Mouse (Mus musculus) lung, postnatal 0 days (tissue): ENCODE results near the gene Pakap. TPM values are rescaled to one million over a fixed set of nuclear protein-coding genes. Genes with fewer than 3 reads are reported as not detected.
A peak's percentile ranks its signal among the peaks of the same experiment; 100 is the strongest.

Experiments
- ATAC-seq: fragments of 200-750 bp; cut with Nextera tagmentation; 2 replicates; pipeline ENCODE4 v1.8.0; 2017; ENCODE audit warnings: moderate library complexity
- DNase-seq: peaks from one replicate; pipeline ENCODE4 v3.0.0-alpha.2; 2016; ENCODE audit warnings: low spot score
- H3K27ac ChIP-seq: fragments of 300-500 bp; sonication (generic); 2 replicates; pipeline ENCODE4 v1.5.1; 2014; ENCODE audit warnings: antibody characterized with exemption, mild to moderate bottlenecking, low read length, mixed read lengths
- H3K27me3 ChIP-seq: fragments of 300-500 bp; sonication (generic); replicated peaks from 2 replicates; pipeline ENCODE4 v1.6.1; 2014; ENCODE audit warnings: low read length, mixed read lengths; ENCODE audit not compliant: insufficient read depth
- H3K36me3 ChIP-seq: fragments of 300-500 bp; sonication (generic); 2 replicates; pipeline ENCODE4 v1.6.1; 2014; ENCODE audit warnings: low read length, mixed read lengths; ENCODE audit not compliant: insufficient read depth
- H3K4me1 ChIP-seq: fragments of 300-500 bp; sonication (generic); 2 replicates; pipeline ENCODE4 v1.6.1; 2014; ENCODE audit warnings: antibody characterized with exemption, low read depth, low read length, mixed read lengths; ENCODE audit not compliant: insufficient read depth
- H3K4me2 ChIP-seq: fragments of 300-500 bp; sonication (generic); replicated peaks from 2 replicates; pipeline ENCODE4 v1.6.1; 2014; ENCODE audit warnings: low read depth, mild to moderate bottlenecking, low read length, moderate library complexity, mixed read lengths
- H3K4me3 ChIP-seq: fragments of 300-500 bp; sonication (generic); 2 replicates; pipeline ENCODE4 v1.5.1; 2014; ENCODE audit warnings: low read depth, low read length
- H3K9ac ChIP-seq: fragments of 300-500 bp; sonication (generic); replicated peaks from 2 replicates; pipeline ENCODE4 v1.6.1; 2014; ENCODE audit warnings: low read depth, mild to moderate bottlenecking
- H3K9me3 ChIP-seq: fragments of 300-500 bp; sonication (generic); 2 replicates; pipeline ENCODE4 v1.6.1; 2016; ENCODE audit warnings: low read length, mixed read lengths
- CTCF ChIP-seq: IDR thresholded peaks from 2 replicates; pipeline ENCODE4 v1.5.1; 2016; ENCODE audit warnings: antibody characterized with exemption, mild to moderate bottlenecking
- EP300 ChIP-seq: IDR thresholded peaks from 2 replicates; pipeline ENCODE4 v1.6.1; 2016; ENCODE audit warnings: antibody characterized with exemption, mild to moderate bottlenecking, control low read depth
- WGBS: fragments of 180-500 bp; shearing (Covaris S2); extraction: QIAGEN DNeasy Blood & Tissue Kit; methylation state at CpG from one replicate; pipeline ENCODE4 v1.1.7; 2014; 5-methylcytosine and 5-hydroxymethylcytosine counted together
- polyA plus RNA-seq: library from polyadenylated mRNA; unstranded; fragments of >200 nt; fragmentation: Nextera tagmentation; extraction: Ambion mirVana; gene quantifications from 2 replicates; pipeline ENCODE4 v1.2.1, GENCODE M21; 2015

The Pakap gene
- polyA plus RNA-seq, 1 experiment from 2014 or later = 60.5 TPM

DNA sequence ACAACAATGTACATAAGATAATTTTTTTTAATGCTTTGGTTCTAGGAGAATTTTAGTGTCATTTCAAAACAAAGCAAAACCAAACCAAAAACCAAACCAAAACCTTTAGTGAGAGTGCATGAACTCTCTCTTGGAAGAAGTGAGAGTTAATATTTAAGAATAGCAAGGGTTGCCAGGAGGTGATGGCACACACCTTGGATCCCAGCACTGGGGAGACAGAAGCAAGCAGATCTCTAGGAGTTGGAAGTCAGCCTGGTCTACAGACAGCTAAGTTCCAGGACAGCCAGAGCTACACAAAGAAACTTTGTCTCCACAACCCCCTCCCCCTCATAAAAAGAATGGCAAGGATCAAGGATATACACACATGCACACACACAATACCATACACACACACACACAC lies 345.0 kb downstream of the Pakap start:
- H3K36me3 ChIP-seq = no peaks in the 10 kb centered on the region
- H3K9ac ChIP-seq = no peak overlapping the region
- no peaks in the 10 kb centered on the region for H3K27me3 ChIP-seq
- H3K4me3 ChIP-seq = no peak overlapping the region
- H3K4me1 ChIP-seq = no peaks in the 10 kb centered on the region
- H3K9me3 ChIP-seq = no peaks in the 10 kb centered on the region
- DNase-seq (no peak), ATAC-seq (no peak)
- no peak overlapping the region for H3K27ac ChIP-seq
- H3K4me2 ChIP-seq = no peak overlapping the region
- TF ChIP-seq CTCF (no peak), EP300 (no peak)

DNA sequence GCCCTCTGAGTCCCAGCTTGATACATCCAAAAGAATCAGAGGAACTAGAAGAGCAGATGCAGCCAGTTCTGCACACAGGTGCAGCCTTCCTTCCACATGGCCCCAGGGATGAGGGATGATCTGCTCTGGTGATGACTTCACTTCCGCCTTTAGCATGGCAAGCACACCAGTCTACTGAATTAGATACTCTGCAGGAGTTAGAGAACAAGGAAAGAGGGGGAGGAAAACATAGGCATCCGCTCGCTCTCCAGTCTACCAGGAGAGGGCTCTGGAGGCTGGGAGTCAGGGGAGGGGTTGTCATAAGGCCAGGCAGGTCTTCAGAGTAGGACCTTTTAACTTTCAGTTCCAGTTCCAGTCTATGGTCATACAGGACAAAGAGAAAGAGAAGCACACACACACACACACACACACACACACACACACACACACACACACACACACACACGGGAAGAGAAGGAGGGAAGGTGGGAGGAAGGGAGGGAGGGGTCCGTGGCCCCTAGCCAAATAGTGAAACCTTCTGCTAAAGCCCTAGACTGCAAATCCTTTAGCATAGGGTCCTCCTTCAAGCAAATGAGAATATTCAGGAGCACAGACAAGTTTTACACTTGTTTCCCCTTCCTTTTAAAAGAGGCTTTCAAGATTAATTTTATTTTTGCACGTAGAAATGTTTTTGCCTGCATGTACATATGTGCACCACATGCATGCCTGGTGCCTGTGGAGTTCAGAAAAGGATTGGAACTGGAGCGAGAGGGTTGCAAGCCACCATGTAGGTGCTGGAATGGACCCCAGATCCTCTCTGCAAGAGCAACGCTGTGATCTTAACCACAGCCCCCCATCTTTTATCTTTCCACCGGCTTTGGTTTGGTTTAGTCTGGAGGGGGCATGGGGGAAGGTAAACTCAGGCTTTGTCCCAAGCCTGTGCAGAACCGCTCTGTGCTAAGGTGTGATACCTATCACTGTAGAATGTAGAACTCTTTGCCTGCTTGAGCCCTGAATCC lies 346.5 kb downstream of the Pakap start:
- Histone ChIP-seq H3K36me3 (no peaks in the 10 kb centered on the region), H3K27me3 (no peaks in the 10 kb centered on the region), H3K4me2 (peak overlapping the region; percentile 56; the same call in 1 of the 2 replicates), H3K9me3 (no peaks in the 10 kb centered on the region), H3K9ac (no peak overlapping the region), H3K4me3 (no peak overlapping the region), H3K4me1 (no peaks in the 10 kb centered on the region), H3K27ac (no peak overlapping the region)
- peak; percentile 20; the same call in 1 of the 2 replicates for ATAC-seq
- DNase-seq = no peak
- 56% methylated on average over 10 of the region's 10 CpGs for WGBS
- TF ChIP-seq CTCF = peak; percentile 45
- no peak for TF ChIP-seq EP300

DNA sequence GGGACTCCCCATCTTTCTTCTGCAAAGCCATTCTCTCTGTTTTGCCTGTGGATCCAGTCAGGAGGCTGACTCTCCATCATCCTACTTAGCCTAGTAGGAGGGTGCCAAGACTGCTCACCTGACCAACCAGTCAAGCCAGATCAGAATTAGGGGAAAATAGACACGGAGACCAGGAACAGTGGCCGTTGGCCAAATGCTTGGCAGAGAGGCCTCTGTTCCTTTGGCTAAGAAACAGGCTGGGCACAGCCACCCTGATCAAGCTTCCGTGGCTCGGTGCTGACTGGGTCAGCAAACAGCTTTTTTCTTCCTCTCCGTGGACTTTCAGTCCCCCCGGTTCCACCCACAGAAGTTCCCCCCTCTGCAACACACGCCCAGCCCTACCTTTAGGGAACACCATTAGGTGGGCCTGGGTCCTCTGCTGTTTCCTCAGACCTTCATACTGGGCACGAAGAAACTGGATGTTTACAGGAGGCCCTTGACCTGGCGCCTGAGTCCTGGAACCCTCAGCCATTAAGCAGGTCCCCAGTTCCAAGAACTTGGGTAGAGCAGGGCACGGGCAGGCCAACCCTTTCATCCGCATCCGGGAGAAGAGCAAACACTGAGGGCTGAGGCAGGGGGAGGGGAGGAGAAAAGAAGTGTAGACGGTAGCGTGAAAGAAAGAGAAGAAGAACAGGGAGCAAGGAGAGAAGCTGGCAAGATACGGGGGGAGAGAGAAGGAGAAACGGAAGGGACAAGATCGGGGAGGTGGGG lies 347.4 kb downstream of the Pakap start:
- peak overlapping the region; percentile 14; the same call in 1 of the 2 replicates for H3K4me3 ChIP-seq
- ATAC-seq (peak; percentile 80), DNase-seq (peak; percentile 66)
- H3K9ac ChIP-seq = 0 out of 2 replicates have a peak overlapping the region, but pooled peaks have one; percentile 16
- TF ChIP-seq EP300 = no peak
- H3K9me3 ChIP-seq = no peaks in the 10 kb centered on the region
- peak overlapping the region; percentile 56 for H3K4me2 ChIP-seq
- no peaks in the 10 kb centered on the region for H3K4me1 ChIP-seq
- H3K27ac ChIP-seq = peak overlapping the region; percentile 60
- 24% methylated on average over 17 of the region's 17 CpGs for WGBS
- H3K27me3 ChIP-seq = no peaks in the 10 kb centered on the region
- H3K36me3 ChIP-seq = no peaks in the 10 kb centered on the region

DNA sequence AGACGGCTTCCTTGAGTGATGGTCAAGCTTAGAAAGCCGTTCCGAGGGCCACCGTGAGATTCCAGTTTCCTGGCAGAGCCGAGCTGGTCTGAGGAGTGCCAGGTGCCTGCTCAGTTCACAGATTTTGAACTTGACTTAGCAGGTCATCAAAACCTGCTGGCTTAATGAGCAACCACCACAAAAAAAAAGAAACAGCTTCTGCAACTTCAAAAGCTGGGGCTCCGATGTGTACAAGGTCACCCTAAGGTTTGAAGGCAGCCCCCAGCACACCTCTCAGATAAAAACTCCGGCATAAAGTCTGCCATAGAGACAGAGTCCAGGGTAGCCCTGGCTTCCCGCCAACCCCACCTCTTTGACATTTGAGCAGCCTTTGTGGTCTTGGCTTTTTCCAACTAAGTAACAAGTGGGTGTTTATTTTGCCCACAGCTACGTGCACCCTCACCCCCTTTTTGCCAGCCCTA lies 348.3 kb downstream of the Pakap start, which contains the start of gene D630039A03Rik:
D630039A03Rik (minus strand) TSS at position 97 of the 461 bp plus-strand sequence.
- ATAC-seq (0 out of 2 replicates have a peak, but pooled peaks have one; percentile 18), DNase-seq (peak; percentile 45)
- 13% methylated on average over 9 of the region's 9 CpGs for WGBS
- H3K9me3 ChIP-seq = no peaks in the 10 kb centered on the region
- peak within 1 kb of the TSS; percentile 14; the same call in 1 of the 2 replicates for H3K4me3 ChIP-seq
- TF ChIP-seq CTCF (no peak), EP300 (no peak)
- H3K9ac ChIP-seq = 0 out of 2 replicates have a peak within 1 kb of the TSS, but pooled peaks have one; percentile 16
- peak within 1 kb of the TSS; percentile 56 for H3K4me2 ChIP-seq
- H3K27me3 ChIP-seq = no peaks in the 10 kb centered on the region
- H3K36me3 ChIP-seq = no peaks in the 10 kb centered on the region
- peak within 1 kb of the TSS; percentile 60 for H3K27ac ChIP-seq
- H3K4me1 ChIP-seq = no peaks in the 10 kb centered on the region

DNA sequence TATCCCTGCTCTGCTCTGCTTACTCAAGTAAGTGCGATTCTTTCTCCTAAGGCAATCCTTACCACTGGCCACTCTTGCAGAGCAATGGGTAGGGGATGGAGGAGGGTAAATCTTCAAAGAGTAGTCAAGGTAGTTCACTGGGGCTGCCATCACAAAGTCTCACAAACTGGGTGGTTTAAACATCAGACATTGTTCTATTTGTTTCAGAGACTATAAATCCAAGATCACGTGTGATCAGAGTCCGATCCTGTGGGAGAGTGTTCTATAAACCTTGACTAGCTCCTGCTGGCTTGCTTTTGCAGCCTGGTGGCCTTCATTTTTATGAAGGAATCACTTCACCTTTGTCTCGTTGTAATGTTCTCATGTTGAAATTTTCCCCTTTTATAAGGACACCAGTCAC lies 348.7 kb downstream of the Pakap start:
- Histone ChIP-seq H3K36me3 (no peaks in the 10 kb centered on the region), H3K9ac (no peak overlapping the region), H3K4me1 (no peaks in the 10 kb centered on the region), H3K4me3 (no peak overlapping the region), H3K9me3 (no peaks in the 10 kb centered on the region), H3K27ac (no peak overlapping the region), H3K4me2 (no peak overlapping the region), H3K27me3 (no peaks in the 10 kb centered on the region)
- ATAC-seq (no peak), DNase-seq (no peak)
- 59% methylated on average over 4 of the region's 4 CpGs for WGBS
- no peak for TF ChIP-seq EP300
- TF ChIP-seq CTCF = no peak
